In the genomic region with DNA sequence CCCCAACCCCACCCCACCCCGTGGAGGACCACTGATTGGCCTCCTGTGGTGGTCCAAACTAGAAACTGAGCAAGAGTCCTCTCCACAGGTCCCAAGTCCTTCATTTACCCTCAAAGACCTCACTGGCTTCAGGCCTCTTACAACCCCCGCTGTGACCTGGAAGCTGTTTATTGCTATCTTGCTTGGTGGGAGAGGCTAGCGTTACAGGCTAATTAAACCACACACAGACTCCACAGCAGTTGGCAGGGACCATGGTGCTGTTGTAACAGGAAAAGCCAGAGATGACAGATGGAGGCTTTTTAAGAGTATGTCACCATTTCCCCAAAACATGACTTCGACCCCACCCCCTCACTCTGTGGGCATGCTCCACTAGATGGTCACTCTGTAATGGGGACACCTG, we compare ENCODE assay signal across 28 mouse cellular contexts.
DNase-seq lines count a peak whose midpoint lies in the region; ATAC-seq and TF ChIP-seq lines count a peak whose summit lies in the region.
"Had no signal": no experiment of that assay in that cellular context is flagged by ENCODE, and none has a peak within 500 bp of the region (broad histone marks: within the 10 kb centered on the region; RNA-seq: fewer than 3 reads in every experiment).

No protein-coding gene starts in this region.

- 47% methylated on average over 4 of the region's 4 CpGs for WGBS in forebrain, embryonic 14.5 days
- 54% methylated on average over 4 of the region's 4 CpGs for WGBS in forebrain, embryonic 11.5 days
- WGBS in kidney, postnatal 0 days, result 36% methylated on average over 4 of the region's 4 CpGs
- 30% methylated on average over 4 of the region's 4 CpGs for WGBS in kidney, embryonic 15.5 days
- WGBS in midbrain, postnatal 0 days, result 63% methylated on average over 4 of the region's 4 CpGs
- 57% methylated on average over 4 of the region's 4 CpGs for WGBS in midbrain, embryonic 10.5 days

- H3K4me2 ChIP-seq in forebrain, embryonic 14.5 days (ENCODE audit: low read length), result no peak overlapping the region
- H3K4me2 ChIP-seq in forebrain, embryonic 11.5 days (ENCODE audit: low read depth, low read length, severe bottlenecking), result no peak overlapping the region
- H3K4me2 ChIP-seq in kidney, postnatal 0 days (ENCODE audit: low read length), result no peak overlapping the region
- H3K4me2 ChIP-seq in kidney, embryonic 15.5 days, result no peak overlapping the region
- no peak overlapping the region for H3K4me2 ChIP-seq in midbrain, postnatal 0 days (ENCODE audit: low read depth, low read length, poor library complexity, severe bottlenecking)
- H3K4me2 ChIP-seq: embryonic facial prominence, embryonic 13.5 days; forebrain, embryonic 13.5 days; heart, embryonic 12.5 days; heart, embryonic 15.5 days; hindbrain, embryonic 14.5 days had no signal

- ATAC-seq in forebrain, embryonic 14.5 days, result no peak
- ATAC-seq in forebrain, embryonic 11.5 days (replicated peaks; ENCODE audit: low FRiP score), result no peak
- ATAC-seq in kidney, postnatal 0 days (replicated peaks; ENCODE audit: low FRiP score, low read depth), result no peak
- no peak for ATAC-seq in kidney, embryonic 15.5 days (replicated peaks; ENCODE audit: low FRiP score)
- ATAC-seq in midbrain, postnatal 0 days (ENCODE audit: low FRiP score), result no peak
- ATAC-seq: activated CD4-positive, CD25-positive, alpha-beta regulatory T cell, adult 4 months; CD4-positive, CD25-positive, alpha-beta regulatory T cell, adult 4 months; forebrain, embryonic 13.5 days; intestine, postnatal 0 days had no signal

- H3K9ac ChIP-seq in forebrain, embryonic 14.5 days (ENCODE audit: low read length), result no peak overlapping the region
- H3K9ac ChIP-seq in forebrain, embryonic 11.5 days (ENCODE audit: low read length), result no peak overlapping the region
- H3K9ac ChIP-seq in kidney, postnatal 0 days (ENCODE audit: low read depth, low read length), result no peak overlapping the region
- H3K9ac ChIP-seq in kidney, embryonic 15.5 days, result no peak overlapping the region
- H3K9ac ChIP-seq in midbrain, postnatal 0 days (replicated peaks; ENCODE audit: low read length, poor library complexity, severe bottlenecking), result no peak overlapping the region
- H3K9ac ChIP-seq: embryonic facial prominence, embryonic 13.5 days; forebrain, embryonic 13.5 days; heart, embryonic 12.5 days; heart, embryonic 15.5 days; hindbrain, embryonic 14.5 days had no signal

- H3K9me3 ChIP-seq in forebrain, embryonic 14.5 days (replicated peaks; ENCODE audit: control insufficient read depth, low read length), result no peaks in the 10 kb centered on the region
- no peaks in the 10 kb centered on the region for H3K9me3 ChIP-seq in forebrain, embryonic 11.5 days (ENCODE audit: control insufficient read depth, low read length)
- H3K9me3 ChIP-seq in kidney, postnatal 0 days (replicated peaks; ENCODE audit: low read length), result no peaks in the 10 kb centered on the region
- no peaks in the 10 kb centered on the region for H3K9me3 ChIP-seq in kidney, embryonic 15.5 days (replicated peaks)
- H3K9me3 ChIP-seq in midbrain, postnatal 0 days (ENCODE audit: low read length), result no peaks in the 10 kb centered on the region
- no peaks in the 10 kb centered on the region for H3K9me3 ChIP-seq in midbrain, embryonic 10.5 days (replicated peaks)
- H3K9me3 ChIP-seq: embryonic facial prominence, embryonic 10.5 days; embryonic facial prominence, embryonic 13.5 days; forebrain, embryonic 13.5 days; heart, embryonic 12.5 days; heart, embryonic 15.5 days; hindbrain, embryonic 10.5 days had no signal

- TF ChIP-seq CTCF in kidney, postnatal 0 days (IDR thresholded peaks at IDR 0.05; ENCODE audit: low read depth), result no peak
- TF ChIP-seq CTCF in midbrain, postnatal 0 days (IDR thresholded peaks at IDR 0.05), result no peak

- peak; percentile 40 for DNase-seq in forebrain, embryonic 14.5 days (ENCODE audit: low spot score)
- no peak for DNase-seq in forebrain, embryonic 11.5 days (ENCODE audit: low spot score)
- peak; percentile 15 for DNase-seq in kidney, postnatal 0 days (ENCODE audit: low spot score)
- peak; percentile 70 for DNase-seq in midbrain, postnatal 0 days (ENCODE audit: low spot score)
- no peak for DNase-seq in midbrain, embryonic 10.5 days (ENCODE audit: low spot score)
- DNase-seq in forelimb bud, embryonic 11.5 days (ENCODE audit: low read depth, low spot score), result peak; percentile 11
- no peak for DNase-seq in embryo, embryonic 10.5 days (ENCODE audit: low spot score)
- DNase-seq: adrenal gland, adult 8-10 months; adrenal gland, postnatal 25 days; cerebellum, adult 8-10 months; embryo, embryonic 11 days; gastrocnemius, adult 2 months; gastrocnemius, postnatal 14 days; heart, adult 18-20 months; heart, postnatal 10 days; heart, postnatal 36 days had no signal

- no peaks in the 10 kb centered on the region for H3K4me1 ChIP-seq in forebrain, embryonic 14.5 days (ENCODE audit: control insufficient read depth, insufficient read depth, low read length)
- H3K4me1 ChIP-seq in forebrain, embryonic 11.5 days (replicated peaks; ENCODE audit: control insufficient read depth, insufficient read depth, low read length), result 0 out of 2 replicates have a peak, but pooled peaks cover 2% of the 10 kb centered on the region
- H3K4me1 ChIP-seq in kidney, postnatal 0 days (replicated peaks; ENCODE audit: insufficient read depth, low read length), result no peaks in the 10 kb centered on the region
- peaks cover 10% of the 10 kb centered on the region for H3K4me1 ChIP-seq in kidney, embryonic 15.5 days
- H3K4me1 ChIP-seq in midbrain, postnatal 0 days (ENCODE audit: insufficient read depth, low read length), result peaks cover 6% of the 10 kb centered on the region; the same call in 1 of the 2 replicates
- H3K4me1 ChIP-seq in midbrain, embryonic 10.5 days, result peaks cover 28% of the 10 kb centered on the region
- H3K4me1 ChIP-seq: embryonic facial prominence, embryonic 13.5 days; forebrain, embryonic 13.5 days; heart, embryonic 12.5 days; heart, embryonic 15.5 days had no signal

- H3K36me3 ChIP-seq in forebrain, embryonic 14.5 days (ENCODE audit: control insufficient read depth, insufficient read depth, low read length), result no peaks in the 10 kb centered on the region
- no peaks in the 10 kb centered on the region for H3K36me3 ChIP-seq in forebrain, embryonic 11.5 days (ENCODE audit: control insufficient read depth, insufficient read depth, low read length)
- no peaks in the 10 kb centered on the region for H3K36me3 ChIP-seq in kidney, postnatal 0 days (ENCODE audit: insufficient read depth, low read length)
- H3K36me3 ChIP-seq in kidney, embryonic 15.5 days, result no peaks in the 10 kb centered on the region
- no peaks in the 10 kb centered on the region for H3K36me3 ChIP-seq in midbrain, postnatal 0 days (ENCODE audit: insufficient read depth, low read length)
- no peaks in the 10 kb centered on the region for H3K36me3 ChIP-seq in midbrain, embryonic 10.5 days
- H3K36me3 ChIP-seq: embryonic facial prominence, embryonic 10.5 days; embryonic facial prominence, embryonic 13.5 days; heart, embryonic 12.5 days; heart, embryonic 15.5 days; hindbrain, embryonic 10.5 days had no signal

- H3K4me3 ChIP-seq in forebrain, embryonic 14.5 days (ENCODE audit: low read depth, low read length), result no peak overlapping the region
- H3K4me3 ChIP-seq in forebrain, embryonic 11.5 days (ENCODE audit: low read depth, low read length), result no peak overlapping the region
- H3K4me3 ChIP-seq in kidney, postnatal 0 days (replicated peaks; ENCODE audit: low read depth, low read length), result no peak overlapping the region
- no peak overlapping the region for H3K4me3 ChIP-seq in kidney, embryonic 15.5 days (replicated peaks)
- H3K4me3 ChIP-seq in midbrain, postnatal 0 days (ENCODE audit: low read depth, low read length), result no peak overlapping the region
- H3K4me3 ChIP-seq in midbrain, embryonic 10.5 days, result no peak overlapping the region
- H3K4me3 ChIP-seq: embryonic facial prominence, embryonic 10.5 days; embryonic facial prominence, embryonic 13.5 days; erythroblast, embryonic 14.5 days; forebrain, embryonic 13.5 days; gastrocnemius, adult 2 months; heart, embryonic 12.5 days; heart, embryonic 15.5 days; hindbrain, embryonic 10.5 days had no signal

- no peaks in the 10 kb centered on the region for H3K27me3 ChIP-seq in forebrain, embryonic 14.5 days (replicated peaks; ENCODE audit: control insufficient read depth, insufficient read depth, low read length)
- no peaks in the 10 kb centered on the region for H3K27me3 ChIP-seq in forebrain, embryonic 11.5 days (ENCODE audit: control insufficient read depth, insufficient read depth, low read length)
- H3K27me3 ChIP-seq in kidney, postnatal 0 days (ENCODE audit: insufficient read depth, low read length), result no peaks in the 10 kb centered on the region
- H3K27me3 ChIP-seq in kidney, embryonic 15.5 days, result 0 out of 2 replicates have a peak, but pooled peaks cover 7% of the 10 kb centered on the region
- H3K27me3 ChIP-seq in midbrain, postnatal 0 days (ENCODE audit: insufficient read depth, low read length), result no peaks in the 10 kb centered on the region
- no peaks in the 10 kb centered on the region; the same call in 1 of the 2 replicates for H3K27me3 ChIP-seq in midbrain, embryonic 10.5 days (ENCODE audit: low read depth, poor library complexity, severe bottlenecking)
- H3K27me3 ChIP-seq: embryonic facial prominence, embryonic 13.5 days; forebrain, embryonic 13.5 days; heart, embryonic 12.5 days had no signal

- no peak overlapping the region for H3K27ac ChIP-seq in forebrain, embryonic 14.5 days (ENCODE audit: low read depth, low read length)
- no peak overlapping the region for H3K27ac ChIP-seq in forebrain, embryonic 11.5 days (ENCODE audit: low read depth, low read length)
- no peak overlapping the region for H3K27ac ChIP-seq in kidney, postnatal 0 days
- no peak overlapping the region for H3K27ac ChIP-seq in kidney, embryonic 15.5 days
- H3K27ac ChIP-seq in midbrain, postnatal 0 days (ENCODE audit: low read depth, low read length), result no peak overlapping the region
- H3K27ac ChIP-seq in midbrain, embryonic 10.5 days (replicated peaks), result no peak overlapping the region
- H3K27ac ChIP-seq: embryonic facial prominence, embryonic 10.5 days; embryonic facial prominence, embryonic 13.5 days; forebrain, embryonic 13.5 days; gastrocnemius, adult 2 months; heart, embryonic 15.5 days; hindbrain, embryonic 10.5 days; hindbrain, embryonic 14.5 days had no signal

Comparison
In these comparisons a context has a peak if more than half of its experiments do, and no peak if none do; other contexts are left out.
1. DNase-seq: peak in forebrain, embryonic 14.5 days (single experiment), kidney, postnatal 0 days (single experiment), midbrain, postnatal 0 days (single experiment) and forelimb bud, embryonic 11.5 days (single experiment); none in forebrain, embryonic 11.5 days (single experiment), midbrain, embryonic 10.5 days (single experiment) and embryo, embryonic 10.5 days (single experiment).